Mouse (Mus musculus): ENCODE results near the gene Elane.

GRCm38 (mm10) chr10:79883297-79884084 lies 2.6 kb upstream of the Elane start:
- TF ChIP-seq POLR2A (IDR thresholded peaks at IDR 0.05; ENCODE audit: borderline replicate concordance, control insufficient read depth, low read depth, low read length) = no peak
- TF ChIP-seq CTCF (IDR thresholded peaks at IDR 0.05; ENCODE audit: control insufficient read depth, insufficient read depth, low read length) = peak; percentile 92
